Mouse (Mus musculus): ENCODE measurements at regions not wholly inside any gene's neighbourhood (a gene's known extent, or its start where the extent isn't known, plus 50 kb on each side); places are given as distances from the start of the nearest gene placed in this dataset.

GRCm38 (mm10) chr12:16233559-16233958, 377.2 kb downstream of the Lpin1 start:
- no peak for TF ChIP-seq POLR2A (IDR thresholded peaks at IDR 0.05; ENCODE audit: borderline replicate concordance, extremely low read depth, insufficient read depth, insufficient read length, poor library complexity, severe bottlenecking)
- TF ChIP-seq CTCF (IDR thresholded peaks at IDR 0.05; ENCODE audit: borderline replicate concordance, extremely low read depth, insufficient read depth, insufficient read length): no peak

All from brain, embryonic 14.5 days (tissue).